Mouse (Mus musculus) CD4-positive, CD25-positive, alpha-beta regulatory T cell, adult 2 months (primary cell): ENCODE data around the gene H2-Q6.
A peak's percentile ranks its signal among the peaks of the same experiment; 100 is the strongest.
"Not testable (repeated sequence)": the region's sequence is repeated elsewhere in the genome, so short reads cannot be mapped to it uniquely, and the experiment has no call there.

Experiments used
- DNase-seq: peaks from one replicate; pipeline ENCODE4 v3.0.0-alpha.2; 2012; ENCODE audit warnings: low read depth, low spot score

The H2-Q6 gene

GRCm38 (mm10) chr17:35434836-35435235, 10.2 kb downstream of the H2-Q6 start:
- DNase-seq, result peak; percentile 87

GRCm38 (mm10) chr17:35435577-35435976, 10.9 kb downstream of the H2-Q6 start:
- DNase-seq, result peak; percentile 17

GRCm38 (mm10) chr17:35437386-35437936, 12.8 kb downstream of the H2-Q6 start:
- DNase-seq, result not testable (repeated sequence)

- DNase-seq, result peak; percentile 32
Observed at GRCm38 (mm10) chr17:35438395-35438794, 13.7 kb downstream of the H2-Q6 start.

GRCm38 (mm10) chr17:35438885-35439284, 14.2 kb downstream of the H2-Q6 start, which contains the start of gene H2-Q7:
TSS of gene H2-Q7 (plus strand) at chr17:35439155.
- DNase-seq, result peak; percentile 93

GRCm38 (mm10) chr17:35439295-35439747, 14.7 kb downstream of the H2-Q6 start:
- DNase-seq, result peak; percentile 61

GRCm38 (mm10) chr17:35439925-35440645, 15.4 kb downstream of the H2-Q6 start:
- DNase-seq, result peak; percentile 55

- not testable (repeated sequence) for DNase-seq
Observed at GRCm38 (mm10) chr17:35442376-35442775, 17.7 kb downstream of the H2-Q6 start.

GRCm38 (mm10) chr17:35444510-35444909, 19.9 kb downstream of the H2-Q6 start:
- DNase-seq, result not testable (repeated sequence)

GRCm38 (mm10) chr17:35458247-35458646, 33.6 kb downstream of the H2-Q6 start:
- DNase-seq, result not testable (repeated sequence)

GRCm38 (mm10) chr17:35460513-35461341, 36.1 kb downstream of the H2-Q6 start:
- DNase-seq, result not testable (repeated sequence)

GRCm38 (mm10) chr17:35465651-35466050, 41.0 kb downstream of the H2-Q6 start:
- DNase-seq, result peak; percentile 79

- not testable (repeated sequence) for DNase-seq
Observed at GRCm38 (mm10) chr17:35468936-35469335, 44.3 kb downstream of the H2-Q6 start.

- peak; percentile 35 for DNase-seq
Observed at GRCm38 (mm10) chr17:35469842-35470751, 45.4 kb downstream of the H2-Q6 start, which contains the start of gene H2-Q10. TSS of gene H2-Q10 (plus strand) at chr17:35470089.
